Mouse (Mus musculus) spleen, adult 2 months (tissue): ENCODE data around the gene Fhad1. TPM values are rescaled to one million over a fixed set of nuclear protein-coding genes. Genes with fewer than 3 reads are reported as not detected.

Experiments used
- DNase-seq, 2 experiments: peaks; one replicate each; pipeline versions ENCODE4 v3.0.0 to v3.0.0-alpha.2; 2012 to 2021; ENCODE audit warnings: low spot score in 2 of 2, low read depth in 1 of 2
- H3K27ac ChIP-seq: fragments of 200-500 bp; 2 replicates; pipeline ENCODE4 v1.5.1; 2012; ENCODE audit warnings: low read length, inconsistent platforms; ENCODE audit not compliant: insufficient read depth
- H3K27me3 ChIP-seq: fragments of 200-500 bp; 2 replicates; pipeline ENCODE4 v1.6.1; 2012; ENCODE audit warnings: mild to moderate bottlenecking, moderate library complexity, low read length, inconsistent platforms; ENCODE audit not compliant: control insufficient read depth, insufficient read depth
- H3K36me3 ChIP-seq: fragments of 200-500 bp; 2 replicates; pipeline ENCODE4 v1.6.1; 2012; ENCODE audit warnings: mild to moderate bottlenecking, low read length, inconsistent platforms; ENCODE audit not compliant: control insufficient read depth, insufficient read depth
- H3K4me1 ChIP-seq: fragments of 200-500 bp; 2 replicates; pipeline ENCODE4 v1.6.1; 2011; ENCODE audit warnings: inconsistent platforms; ENCODE audit not compliant: control insufficient read depth, insufficient read depth, insufficient read length
- H3K4me3 ChIP-seq: fragments of 200-500 bp; 2 replicates; pipeline ENCODE4 v1.5.1; 2011; ENCODE audit warnings: mild to moderate bottlenecking, inconsistent platforms; ENCODE audit not compliant: insufficient read depth, insufficient read length; ENCODE audit errors: extremely low read depth
- CTCF ChIP-seq: fragments of 200-500 bp; IDR thresholded peaks from 2 replicates; pipeline ENCODE4 v1.5.1; 2011; ENCODE audit warnings: mild to moderate bottlenecking, inconsistent platforms; ENCODE audit not compliant: insufficient read depth, insufficient read length, insufficient replicate concordance; ENCODE audit errors: extremely low read depth
- POLR2A ChIP-seq: fragments of 200-500 bp; IDR thresholded peaks from 2 replicates; pipeline ENCODE4 v1.6.1; 2011; ENCODE audit warnings: low read depth, low read length, inconsistent platforms
- WGBS: fragments of 180-500 bp; shearing (Covaris S2); methylation state at CpG from one replicate; pipeline ENCODE4 v1.1.7; 2018; 5-methylcytosine and 5-hydroxymethylcytosine counted together
- polyA plus RNA-seq: library from polyadenylated mRNA; depleted of rRNA; stranded (reverse); fragments of >200 nt; gene quantifications from 2 replicates; pipeline ENCODE4 v1.2.3, GENCODE M21; 2012

Fhad1 gene
- polyA plus RNA-seq, 1 experiment: 0.12 TPM

DNA sequence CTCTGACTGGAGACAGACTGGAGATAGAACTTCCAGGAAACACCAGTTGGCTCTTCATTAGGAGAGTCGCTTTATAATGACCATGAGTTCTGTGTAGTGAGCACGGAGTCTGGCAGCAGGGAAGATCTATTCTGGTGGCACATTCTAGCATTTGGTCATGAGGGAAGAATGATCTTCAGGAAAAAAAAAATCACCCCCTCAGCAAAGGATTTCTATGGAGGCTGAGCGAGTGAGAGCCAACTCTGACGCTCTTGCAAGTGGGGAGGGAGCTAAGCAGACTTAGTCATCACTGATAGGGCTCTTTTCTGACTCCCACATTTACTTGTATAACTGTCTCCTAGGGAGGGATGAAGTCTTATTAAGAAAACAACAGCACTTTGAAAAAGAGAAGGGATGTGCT lies 135.8 kb downstream of the Fhad1 start:
- Histone ChIP-seq H3K27me3 (no peaks in the 10 kb centered on the region), H3K4me3 (no peak overlapping the region), H3K4me1 (no peaks in the 10 kb centered on the region; the same call in 1 of the 2 replicates), H3K27ac (no peak overlapping the region), H3K36me3 (no peaks in the 10 kb centered on the region)
- no peak for TF ChIP-seq POLR2A
- no peak for TF ChIP-seq CTCF
- no peak for DNase-seq
- 70% methylated on average over 4 of the region's 4 CpGs for WGBS

DNA sequence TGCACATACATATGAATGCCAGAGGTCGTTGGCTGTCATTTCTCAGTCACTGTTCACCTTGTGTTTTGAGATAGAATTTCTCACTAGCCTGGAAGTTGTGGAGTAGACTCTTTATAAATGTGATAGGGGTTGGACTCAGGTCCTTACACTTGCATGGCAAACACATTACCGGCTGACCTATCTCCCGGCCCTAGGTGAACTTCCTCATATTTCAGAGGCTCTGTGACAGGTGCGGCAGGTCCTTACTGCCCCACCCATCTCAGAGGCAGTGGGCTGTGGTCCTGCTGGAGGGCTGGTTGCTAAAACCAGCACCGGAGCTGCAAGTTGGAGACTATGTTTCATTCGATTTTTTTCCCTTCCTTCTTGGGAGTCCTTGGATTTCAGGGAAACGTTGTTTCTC lies 136.3 kb downstream of the Fhad1 start:
- TF ChIP-seq CTCF (no peak), POLR2A (no peak)
- Histone ChIP-seq H3K4me1 (no peaks in the 10 kb centered on the region; the same call in 1 of the 2 replicates), H3K36me3 (no peaks in the 10 kb centered on the region), H3K27ac (no peak overlapping the region), H3K4me3 (no peak overlapping the region), H3K27me3 (no peaks in the 10 kb centered on the region)
- 33% methylated on average over 7 of the region's 7 CpGs for WGBS
- no peak for DNase-seq

DNA sequence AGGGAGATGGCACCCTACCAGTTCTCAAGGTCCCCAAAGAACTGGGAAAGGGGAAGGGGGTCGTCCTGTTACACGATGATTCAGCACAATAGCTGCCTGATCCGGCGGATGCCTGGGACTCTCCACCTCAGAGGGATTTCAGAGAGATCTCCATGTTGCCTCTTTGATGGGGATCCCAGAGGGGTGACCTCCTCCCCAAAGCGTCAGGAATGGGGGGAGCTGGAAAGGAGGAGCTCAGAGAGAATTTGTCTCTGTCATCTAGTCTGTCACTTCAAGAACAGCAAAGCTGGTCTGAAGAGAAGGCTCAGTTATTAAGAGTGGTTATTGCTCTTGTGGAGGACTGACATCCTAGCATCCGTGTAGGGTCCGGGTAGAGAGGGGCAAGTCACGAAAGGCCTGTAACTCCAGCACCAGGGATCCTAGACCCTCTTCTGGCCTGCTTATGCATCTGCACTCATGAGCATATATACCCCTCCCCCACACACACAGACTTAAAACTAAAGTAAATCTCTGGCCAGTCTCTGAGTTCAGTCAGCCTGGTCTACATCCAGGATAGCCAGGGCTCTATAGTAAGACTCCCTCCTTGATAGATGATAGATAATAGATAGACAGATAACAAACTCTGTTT lies 139.3 kb downstream of the Fhad1 start:
- TF ChIP-seq CTCF (no peak), POLR2A (no peak)
- WGBS: 31% methylated on average over 8 of the region's 8 CpGs
- Histone ChIP-seq H3K27me3 (no peaks in the 10 kb centered on the region), H3K4me1 (peaks cover 9% of the 10 kb centered on the region), H3K4me3 (no peak overlapping the region), H3K27ac (no peak overlapping the region), H3K36me3 (peaks cover 2% of the 10 kb centered on the region; the same call in 1 of the 2 replicates)
- DNase-seq: no peak

DNA sequence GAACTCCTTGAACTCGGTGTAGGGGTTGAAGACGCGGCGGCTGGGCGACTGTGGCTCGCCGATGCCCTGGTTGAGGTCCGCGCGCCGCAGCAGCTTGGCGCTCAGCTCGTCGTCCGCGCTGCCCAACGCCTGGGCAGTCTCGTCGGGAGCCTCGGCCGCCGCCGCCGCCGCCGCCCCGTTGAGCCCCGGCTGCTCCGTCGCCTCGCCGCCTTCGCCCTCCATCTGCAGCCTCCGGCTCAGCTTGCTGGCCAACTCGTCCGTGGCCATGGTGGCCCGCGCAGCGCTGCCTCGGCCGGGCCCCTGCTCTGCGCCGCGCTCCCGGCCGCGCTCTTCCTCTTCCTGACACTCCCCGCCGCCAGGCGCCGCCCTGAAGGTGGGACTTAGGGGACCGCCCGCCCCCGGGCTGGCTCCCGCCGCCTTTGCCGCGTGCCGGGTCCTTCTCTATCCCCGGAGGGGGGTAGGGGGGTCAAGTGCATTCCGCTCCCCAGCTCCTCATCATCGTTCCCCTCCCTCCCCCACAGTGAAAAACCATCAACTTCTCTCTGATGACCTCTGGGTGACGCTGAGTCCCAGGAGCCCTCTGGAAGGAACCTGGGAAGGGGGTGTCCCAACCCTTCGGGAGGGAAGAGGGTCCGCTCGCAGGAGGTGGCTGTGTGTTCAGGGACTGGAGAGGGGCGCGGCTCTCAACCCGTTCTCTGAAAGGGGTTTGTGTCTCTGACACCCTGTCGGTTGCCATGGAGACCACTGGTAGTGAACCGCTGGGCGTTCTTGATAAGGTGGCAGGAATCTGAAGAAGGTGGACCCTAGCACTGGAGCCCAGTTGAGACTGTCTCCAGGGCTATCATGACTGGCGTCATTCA lies 140.1 kb downstream of the Fhad1 start, which contains the start of gene Efhd2:
TSS of gene Efhd2 (minus strand) at position 320 of the 860 bp plus-strand sequence.
- no peaks in the 10 kb centered on the region for H3K27me3 ChIP-seq
- H3K27ac ChIP-seq: peak within 1 kb of the TSS; percentile 38
- peak within 1 kb of the TSS; percentile 84 for H3K4me3 ChIP-seq
- peaks cover 9% of the 10 kb centered on the region for H3K4me1 ChIP-seq
- peaks cover 2% of the 10 kb centered on the region; the same call in 1 of the 2 replicates for H3K36me3 ChIP-seq
- DNase-seq: peak; percentile 49 to 73
- WGBS: under 1% methylated on average over 72 of the region's 73 CpGs
- TF ChIP-seq CTCF (no peak), POLR2A (peak; percentile 87)

DNA sequence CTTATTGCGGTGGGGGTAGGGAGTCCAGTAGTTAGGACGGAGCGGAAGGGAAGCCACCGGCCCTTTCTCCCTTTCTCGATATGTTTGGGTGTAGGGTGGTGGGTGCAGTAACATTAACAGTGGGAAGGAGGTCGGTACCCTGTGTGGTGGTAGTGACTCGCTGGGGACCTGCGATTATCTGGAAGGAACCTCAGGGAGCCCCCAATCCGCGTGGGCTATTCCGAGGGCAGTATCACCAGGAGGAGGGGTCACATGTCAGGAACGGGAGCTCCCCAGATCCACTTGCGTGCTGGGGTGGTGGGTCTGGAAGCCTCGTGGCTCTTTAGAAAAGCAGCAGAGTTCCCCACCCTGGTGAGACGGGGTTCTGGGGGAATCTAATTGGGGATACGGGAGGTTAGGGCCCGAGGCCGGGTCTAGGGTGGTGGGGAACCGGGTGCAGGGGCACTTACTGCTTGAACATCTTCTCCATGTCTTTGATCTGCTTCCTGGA lies 140.7 kb downstream of the Fhad1 start:
- peaks cover 2% of the 10 kb centered on the region; the same call in 1 of the 2 replicates for H3K36me3 ChIP-seq
- no peak for DNase-seq
- TF ChIP-seq POLR2A: no peak
- TF ChIP-seq CTCF: no peak
- peak overlapping the region; percentile 38 for H3K27ac ChIP-seq
- under 1% methylated on average over 19 of the region's 19 CpGs for WGBS
- H3K4me3 ChIP-seq: peak overlapping the region; percentile 84
- H3K27me3 ChIP-seq: no peaks in the 10 kb centered on the region
- peaks cover 9% of the 10 kb centered on the region for H3K4me1 ChIP-seq

DNA sequence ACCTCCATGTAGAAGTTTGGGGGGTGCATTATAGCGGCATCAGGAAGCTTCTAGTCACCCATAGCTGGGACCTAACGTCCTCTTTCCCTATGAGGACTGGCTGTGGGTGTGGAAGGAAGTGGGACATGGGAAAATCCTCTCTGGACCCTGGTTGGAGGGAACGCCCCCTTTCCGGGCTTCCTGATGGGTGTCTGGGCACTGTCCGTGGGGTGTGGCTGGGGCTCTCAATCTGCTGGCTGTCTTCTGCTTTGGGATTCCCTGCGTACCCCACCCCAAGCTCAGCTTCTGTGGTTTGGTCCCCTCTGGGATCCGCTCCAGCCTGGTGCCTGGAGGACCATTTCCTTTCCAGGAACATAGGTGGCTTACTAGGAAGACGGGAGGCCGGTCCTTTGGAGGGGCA lies 141.9 kb downstream of the Fhad1 start:
- peak overlapping the region; percentile 24; the same call in 1 of the 2 replicates for H3K27ac ChIP-seq
- H3K36me3 ChIP-seq: peaks cover 2% of the 10 kb centered on the region; the same call in 1 of the 2 replicates
- TF ChIP-seq POLR2A (no peak), CTCF (no peak)
- H3K27me3 ChIP-seq: no peaks in the 10 kb centered on the region
- DNase-seq: no peak
- 85% methylated on average over 9 of the region's 9 CpGs for WGBS
- H3K4me3 ChIP-seq: peak overlapping the region; percentile 84; the same call in 1 of the 2 replicates
- H3K4me1 ChIP-seq: peaks cover 9% of the 10 kb centered on the region
